Mouse (Mus musculus) urinary bladder, adult 2 months (tissue): Measurements from ENCODE around the gene Nwd1. TPM values are rescaled to one million over a fixed set of nuclear protein-coding genes. Genes with fewer than 3 reads are reported as not detected.
"Not testable (repeated sequence)": the region's sequence is repeated elsewhere in the genome, so short reads cannot be mapped to it uniquely, and the experiment has no call there.

ENCODE experiments used
- DNase-seq: peaks from one replicate; pipeline ENCODE4 v3.0.0; 2022; ENCODE audit warnings: low spot score
- polyA plus RNA-seq: library from polyadenylated mRNA; depleted of rRNA; stranded (reverse); fragments of >200 nt; gene quantifications from 2 replicates; pipeline ENCODE4 v1.2.3, GENCODE M21; 2012; rRNA removed

Gene Nwd1
- polyA plus RNA-seq: 0.15 and 0.41 TPM in 2 replicates

DNA sequence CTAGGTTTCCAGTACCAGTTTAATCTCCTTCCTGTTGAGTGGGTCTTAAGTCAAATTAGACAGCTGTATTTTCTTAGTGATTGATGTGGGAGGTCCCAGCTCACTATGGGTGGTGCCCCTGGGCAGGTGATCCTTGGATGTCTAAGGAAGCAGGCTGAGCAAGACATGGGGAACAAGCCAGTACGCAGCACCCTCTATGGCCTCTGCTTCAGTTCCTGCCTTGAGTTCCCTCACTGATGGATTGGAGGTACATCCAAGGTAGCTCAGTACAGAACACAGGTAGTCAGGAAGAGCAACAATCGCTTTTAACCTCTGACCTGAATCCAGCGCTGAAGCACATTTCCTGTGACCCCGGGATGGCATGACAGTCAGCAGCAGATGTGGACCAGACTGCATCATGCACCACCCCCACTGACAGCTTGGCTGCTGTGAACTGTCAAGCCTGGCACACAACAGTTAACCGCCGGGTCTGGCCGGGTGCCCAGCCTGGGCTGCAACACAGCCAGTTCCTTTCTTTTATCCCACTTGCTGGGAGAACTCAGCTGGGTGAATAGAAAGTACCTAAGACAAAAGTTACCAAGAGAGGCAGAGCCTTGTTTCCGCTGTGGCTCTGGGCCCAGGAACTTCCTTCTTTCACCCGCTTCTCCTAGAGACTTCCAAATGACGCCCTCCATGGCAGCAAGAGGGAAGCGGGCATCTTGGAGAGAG, at the start of gene Nwd1:
TSS of gene Nwd1 (plus strand) at position 652 of the 708 bp plus-strand sequence.
- DNase-seq: no peak

DNA sequence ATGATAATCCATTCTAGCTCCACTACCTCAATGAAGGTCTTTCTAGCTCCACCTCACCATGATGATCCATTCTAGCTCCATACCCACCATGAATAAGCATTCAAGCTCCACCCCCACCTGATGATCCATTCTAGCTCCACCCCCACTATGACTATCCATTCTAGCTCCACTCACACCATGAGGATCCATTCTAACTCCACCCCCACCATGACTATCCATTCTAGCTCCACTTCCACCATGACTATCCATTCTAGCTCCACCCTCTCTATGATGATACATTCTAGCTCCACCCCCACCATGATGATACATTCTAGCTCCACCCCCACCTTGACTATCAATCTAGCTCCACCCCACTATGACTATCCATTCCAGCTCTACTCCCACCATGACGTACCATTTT, 3.6 kb upstream of the Nwd1 start:
- DNase-seq: no peak

DNA sequence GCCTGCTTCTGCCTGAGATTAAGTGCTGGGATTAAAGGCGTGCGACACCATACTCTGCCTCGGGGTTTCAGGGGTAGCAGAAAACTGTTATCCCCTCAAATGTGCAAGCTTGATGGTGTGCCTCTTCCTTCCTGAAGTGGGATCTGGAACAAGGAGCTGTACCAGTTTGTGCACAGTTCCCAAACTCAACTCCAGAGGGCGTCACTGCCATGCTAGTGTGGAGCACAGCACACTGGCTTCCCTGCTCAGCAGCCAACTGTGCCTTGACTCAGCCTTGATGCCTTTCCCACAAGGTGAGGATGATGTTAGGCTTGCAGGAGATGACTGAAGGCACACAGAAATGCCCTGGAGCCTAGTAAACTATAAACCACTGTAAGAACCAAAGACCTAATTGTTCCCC, 1.9 kb upstream of the Nwd1 start:
- no peak for DNase-seq

DNA sequence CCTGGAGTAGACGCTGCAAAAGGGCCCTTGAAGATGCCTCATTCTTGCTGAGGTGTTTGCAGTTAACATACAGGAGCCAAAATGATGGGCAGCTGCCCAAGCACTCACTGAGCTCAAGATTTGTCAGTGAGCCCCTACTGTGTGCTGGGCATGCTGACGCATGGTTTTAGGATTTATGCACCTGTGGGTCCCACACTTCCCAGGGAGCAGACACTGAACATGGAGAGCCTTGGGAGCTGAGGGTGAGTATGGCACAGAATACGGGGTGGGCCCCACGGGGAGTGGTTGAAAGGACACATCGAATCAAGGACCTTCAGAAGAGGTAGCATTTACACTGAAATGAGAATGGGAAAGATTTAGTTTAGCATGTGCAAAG, 245 bp downstream of the Nwd1 start:
- no peak for DNase-seq

DNA sequence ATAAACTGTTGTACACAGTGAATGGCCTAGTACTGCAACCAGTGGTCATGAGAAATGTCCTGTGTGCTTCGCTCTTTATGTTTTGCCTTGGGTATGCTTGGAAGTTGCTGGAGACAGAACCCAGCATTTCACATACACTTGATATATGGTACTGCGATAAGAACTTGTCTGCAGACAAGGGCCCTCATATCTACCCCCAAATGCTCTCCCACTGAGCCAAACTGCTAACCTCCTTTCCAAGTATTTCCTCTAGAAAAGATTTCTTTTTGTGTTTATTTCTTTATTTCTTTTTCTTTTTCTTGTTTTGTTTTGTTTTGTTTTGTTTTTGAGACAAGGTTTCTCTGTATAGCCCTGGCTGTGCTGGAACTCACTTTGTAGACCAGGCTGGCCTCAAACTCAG, 4.2 kb downstream of the Nwd1 start:
- DNase-seq: no peak

DNA sequence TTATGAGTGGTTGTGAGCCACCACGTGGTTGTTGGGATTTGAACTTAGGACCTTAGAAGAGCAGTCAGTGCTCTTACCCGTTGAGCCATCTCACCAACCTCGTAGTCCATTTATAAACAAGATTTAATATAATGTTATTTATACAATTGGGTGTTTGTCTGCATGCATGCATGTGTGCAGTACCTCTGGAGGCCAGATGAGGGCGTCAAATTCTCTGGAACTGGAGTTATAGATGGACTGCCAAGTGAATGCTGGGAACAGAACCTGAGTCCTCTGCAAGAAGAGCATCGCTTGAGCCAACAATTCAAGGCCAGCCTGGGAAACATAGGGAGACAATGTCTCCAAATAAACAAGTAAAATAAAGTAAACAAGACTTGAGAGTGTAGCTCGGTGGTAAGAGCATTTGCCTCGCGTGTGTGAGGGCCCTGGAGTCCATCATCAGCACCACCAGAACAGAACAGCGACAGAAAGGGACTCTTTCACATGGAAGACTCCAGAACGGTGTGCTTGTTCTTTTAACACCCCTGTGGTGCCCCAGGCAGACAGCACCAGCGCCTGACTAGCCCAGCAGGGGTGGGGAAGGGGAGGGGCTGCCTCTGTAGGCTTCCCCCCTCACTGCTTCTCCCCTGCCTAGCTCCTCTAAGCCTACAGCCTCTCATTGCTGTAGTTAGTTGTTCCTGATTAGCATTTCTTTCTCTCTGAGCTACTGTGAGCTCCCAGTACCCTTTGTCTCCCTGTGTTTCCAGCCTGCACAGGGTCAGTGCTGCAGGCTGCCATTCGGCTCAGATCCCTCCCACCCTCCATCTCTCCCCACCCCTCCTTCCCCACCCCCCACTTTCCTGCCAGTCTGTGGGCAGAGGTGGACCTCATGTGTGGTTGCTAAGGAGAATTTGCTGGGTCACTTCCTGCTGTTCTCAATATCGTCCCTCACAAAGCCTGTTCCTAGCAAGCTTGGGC, 8.3 kb downstream of the Nwd1 start:
- DNase-seq: no peak

DNA sequence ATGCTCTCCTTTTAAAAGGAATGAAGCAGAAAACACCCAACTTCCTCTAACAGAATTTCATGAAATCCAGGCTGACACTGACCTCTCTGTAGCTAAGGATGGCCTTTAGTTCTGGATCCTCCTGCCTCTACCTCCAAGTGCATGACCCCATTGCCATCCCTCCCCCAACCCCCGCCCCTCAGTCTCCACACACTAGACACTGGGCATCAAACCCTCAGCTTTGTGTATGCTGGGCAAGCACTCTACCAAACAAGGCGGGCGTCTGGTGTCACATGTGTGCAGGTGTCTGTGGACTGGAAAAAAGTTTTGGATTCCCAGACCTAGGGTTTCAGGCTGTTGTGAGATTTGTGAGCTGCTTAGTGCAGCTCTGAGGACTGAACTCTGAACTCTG, 9.0 kb downstream of the Nwd1 start:
- DNase-seq: no peak

DNA sequence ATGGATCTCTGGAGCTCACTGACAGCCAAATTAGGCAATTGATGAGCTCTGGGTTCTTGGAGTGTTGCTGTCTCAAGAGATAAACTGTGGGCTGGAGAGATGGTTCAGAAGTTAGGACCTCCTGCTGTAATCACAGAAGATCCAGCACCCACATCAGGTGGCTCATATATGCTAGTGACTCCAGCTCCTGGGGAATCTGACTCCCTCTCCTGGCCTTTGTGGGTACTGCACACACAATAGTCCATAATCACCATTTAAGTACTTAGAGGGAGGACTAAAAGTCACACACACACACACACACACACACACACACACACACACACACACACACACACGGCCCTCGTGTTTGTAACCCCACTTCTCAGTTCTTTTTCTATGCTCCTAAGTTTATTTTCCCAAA, 13.5 kb downstream of the Nwd1 start:
- DNase-seq: no peak

DNA sequence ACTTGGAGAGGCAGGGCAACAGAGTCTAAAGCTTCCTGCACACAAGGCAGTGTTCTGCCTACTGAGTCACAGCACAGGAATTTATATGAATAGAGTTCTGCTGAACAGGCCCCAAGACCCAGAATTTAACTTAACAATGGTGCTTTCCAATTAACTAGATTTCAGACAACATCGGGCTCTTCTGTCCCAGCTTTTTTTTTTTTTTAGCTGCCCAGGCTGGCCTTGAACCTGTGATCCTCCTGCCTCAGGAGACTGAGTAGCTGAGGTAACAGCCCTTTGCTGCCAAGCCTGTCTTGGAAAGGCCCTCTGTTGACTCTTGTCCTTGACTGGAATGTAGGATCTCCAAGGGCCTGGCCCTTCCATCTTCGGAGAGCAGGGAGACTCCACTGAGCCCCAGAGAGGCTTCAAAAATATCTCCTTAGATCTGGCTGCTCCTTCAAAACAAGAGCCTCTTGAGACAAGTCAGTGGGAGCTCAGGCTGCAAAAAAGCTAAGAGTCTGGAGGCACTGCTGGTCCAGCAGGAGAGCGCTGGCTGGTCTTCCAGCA, 17.7 kb downstream of the Nwd1 start:
- no peak for DNase-seq

DNA sequence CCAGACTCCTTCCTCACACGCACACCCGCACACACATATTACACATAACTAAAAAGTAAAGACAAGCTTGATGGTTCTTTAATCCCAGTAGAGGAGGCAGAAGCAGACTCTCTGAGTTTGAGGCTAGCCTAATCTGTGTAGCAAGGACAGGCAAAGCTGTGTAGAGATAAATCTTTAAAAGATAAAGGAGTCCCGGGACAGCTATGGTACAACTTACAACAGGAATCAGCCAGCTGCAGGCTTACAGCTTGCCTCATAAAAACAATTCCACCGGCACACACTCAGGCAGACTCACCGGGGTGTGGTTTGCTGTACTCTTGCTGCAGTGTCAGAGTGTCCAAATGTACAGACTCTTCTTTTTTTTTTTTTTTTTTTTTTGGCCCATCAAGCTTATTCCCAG, 18.2 kb downstream of the Nwd1 start:
- DNase-seq: no peak

DNA sequence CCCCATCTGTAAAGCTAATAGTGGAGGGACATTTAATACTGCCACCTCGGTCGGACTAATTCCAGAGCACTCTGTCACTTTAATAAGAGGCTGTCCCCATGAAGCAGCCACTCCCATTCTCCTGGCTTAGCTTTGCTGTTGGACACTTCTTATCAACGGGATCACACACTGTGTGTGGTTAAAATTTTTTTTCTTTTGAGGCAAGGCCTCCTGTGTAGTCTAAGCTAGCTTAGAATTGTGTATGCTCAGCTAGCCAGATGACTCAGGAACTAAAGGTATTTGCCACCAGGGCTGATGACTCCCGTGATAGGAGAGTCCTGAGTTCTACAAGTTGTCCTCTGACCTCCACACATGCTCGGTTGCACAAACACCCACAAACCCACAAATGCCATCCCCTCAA, 18.9 kb downstream of the Nwd1 start:
- DNase-seq: no peak

DNA sequence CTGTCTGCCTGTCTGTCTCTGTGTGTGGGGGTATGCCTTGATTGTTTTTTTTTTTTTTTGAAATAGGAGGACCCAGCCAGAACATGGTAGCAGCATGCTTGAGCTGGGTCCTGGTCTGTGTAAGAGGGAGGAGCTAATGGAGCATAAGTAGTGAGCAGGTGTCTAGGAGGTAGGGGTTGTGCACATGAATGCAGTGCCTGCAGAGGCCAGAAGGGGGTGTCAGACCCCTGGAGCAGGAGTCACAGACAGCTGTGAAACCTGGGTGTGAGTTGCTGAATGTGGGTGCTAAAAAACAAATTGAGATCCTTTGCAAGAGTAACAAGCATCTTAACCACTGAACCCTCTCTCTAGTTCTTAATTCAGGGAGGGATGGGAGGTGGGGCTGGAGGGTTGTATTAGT, 22.4 kb downstream of the Nwd1 start:
- no peak for DNase-seq

DNA sequence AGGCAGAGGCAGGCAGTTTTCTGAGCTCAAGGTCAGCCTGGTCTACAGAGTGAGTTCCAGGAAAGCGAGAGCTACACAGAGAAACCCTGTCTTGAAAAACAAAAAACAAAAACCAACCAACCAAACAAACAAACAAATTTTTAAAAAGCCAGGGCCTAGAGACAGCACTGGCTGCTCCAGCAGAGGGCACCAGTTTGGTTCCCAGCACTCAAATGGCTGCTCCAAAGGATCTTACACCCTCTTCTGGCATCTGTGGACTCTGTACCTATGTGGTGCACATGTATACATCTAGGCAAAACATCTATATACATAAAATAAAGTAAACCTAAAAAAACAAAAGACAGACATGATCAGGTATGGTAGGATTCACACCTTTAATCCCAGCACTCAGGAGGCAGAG, 26.3 kb downstream of the Nwd1 start:
- no peak for DNase-seq

DNA sequence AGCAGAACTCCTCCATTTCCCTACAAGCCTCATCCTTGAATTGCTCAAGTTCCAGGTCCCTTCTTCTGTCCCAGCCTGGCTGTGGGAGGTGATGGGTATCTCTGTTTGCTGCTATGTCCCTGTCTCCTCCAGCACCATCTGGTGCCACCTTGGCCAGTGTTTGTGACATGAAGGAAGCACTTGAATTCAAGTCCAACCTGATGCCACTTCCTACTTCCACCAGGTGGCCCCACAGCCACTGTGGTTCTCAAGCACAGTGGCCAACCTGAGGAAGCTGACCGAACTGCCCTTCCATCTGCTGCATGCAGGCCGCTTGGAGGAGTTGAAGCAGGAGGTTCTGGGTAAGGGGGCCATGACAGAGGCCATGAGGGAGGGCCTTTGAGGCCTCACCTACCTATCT, 27.7 kb downstream of the Nwd1 start:
- DNase-seq: no peak

DNA sequence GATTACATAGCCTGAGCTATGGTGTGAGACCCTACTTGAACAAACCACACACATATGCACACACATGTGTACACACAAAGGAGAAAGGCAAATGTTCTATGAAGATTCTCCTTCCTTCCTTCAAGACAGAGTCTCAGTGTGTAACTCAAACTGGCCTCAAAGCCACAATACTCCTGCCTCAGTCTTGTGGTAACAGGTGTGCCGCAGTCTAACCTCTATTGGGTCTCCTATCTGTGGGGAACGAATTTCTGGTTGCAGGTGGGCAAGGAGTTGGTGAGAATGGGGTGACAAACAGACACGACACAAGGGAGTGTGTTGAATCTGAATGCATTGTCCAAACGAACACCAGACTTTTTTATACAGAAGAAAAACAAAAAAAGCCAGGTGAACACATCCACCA, 29.9 kb downstream of the Nwd1 start:
- no peak for DNase-seq

DNA sequence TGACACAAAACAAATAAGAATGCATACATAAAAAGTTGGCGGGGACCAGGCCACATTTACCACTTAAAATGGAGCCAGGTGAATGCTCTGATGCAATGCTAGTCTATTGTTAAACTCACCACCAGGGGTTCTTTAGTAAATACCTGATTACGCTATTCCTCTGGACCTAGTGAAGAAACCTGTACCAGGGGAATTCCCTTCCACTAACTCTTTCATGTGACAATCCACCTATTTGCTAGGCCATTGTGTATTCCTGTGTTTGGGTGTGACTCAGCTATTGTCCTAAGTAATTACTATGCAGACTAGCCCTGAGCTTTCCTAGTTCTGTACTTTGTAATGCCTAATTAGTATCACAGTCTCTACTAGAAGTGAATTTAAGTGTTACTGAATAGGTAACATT, 30.3 kb downstream of the Nwd1 start:
- not testable (repeated sequence) for DNase-seq

DNA sequence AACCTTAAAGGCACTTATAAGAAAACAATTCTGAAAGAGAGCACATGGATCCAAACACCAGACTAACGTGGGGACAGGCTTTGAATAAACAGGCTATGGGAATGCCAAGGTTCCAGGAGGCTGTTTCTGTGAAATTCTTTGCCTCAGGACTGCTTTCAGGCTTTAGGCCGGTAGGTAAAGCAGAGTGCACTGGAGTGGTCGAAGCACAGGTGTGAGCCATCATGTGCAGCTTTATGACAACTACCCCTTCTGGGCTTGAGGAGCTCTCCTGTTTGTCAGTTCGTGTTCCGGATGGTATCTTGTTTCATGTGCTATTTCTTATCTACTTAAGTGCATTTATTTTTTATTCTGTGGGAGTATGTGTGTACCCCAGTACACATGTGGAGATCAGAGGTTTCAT, 30.8 kb downstream of the Nwd1 start:
- DNase-seq: no peak

DNA sequence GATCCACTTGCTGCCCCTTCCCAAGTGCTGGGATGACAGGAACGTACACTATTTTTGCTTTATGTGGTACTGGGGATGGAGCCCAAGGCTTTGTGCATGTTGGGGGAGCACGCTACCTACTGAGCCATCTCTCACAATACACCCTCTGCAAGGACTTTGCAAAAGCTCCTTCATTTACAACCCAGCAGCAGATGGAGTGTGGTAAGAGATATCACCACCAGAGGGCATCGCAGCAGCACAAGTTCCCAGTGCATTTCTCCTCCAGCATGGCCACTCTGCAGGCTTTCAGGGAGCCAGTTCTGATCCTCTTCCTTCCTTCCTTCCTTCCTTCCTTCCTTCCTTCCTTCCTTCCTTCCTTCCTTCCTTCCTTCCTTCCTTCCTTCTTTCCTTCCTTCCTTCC, 33.6 kb downstream of the Nwd1 start:
- DNase-seq: no peak

DNA sequence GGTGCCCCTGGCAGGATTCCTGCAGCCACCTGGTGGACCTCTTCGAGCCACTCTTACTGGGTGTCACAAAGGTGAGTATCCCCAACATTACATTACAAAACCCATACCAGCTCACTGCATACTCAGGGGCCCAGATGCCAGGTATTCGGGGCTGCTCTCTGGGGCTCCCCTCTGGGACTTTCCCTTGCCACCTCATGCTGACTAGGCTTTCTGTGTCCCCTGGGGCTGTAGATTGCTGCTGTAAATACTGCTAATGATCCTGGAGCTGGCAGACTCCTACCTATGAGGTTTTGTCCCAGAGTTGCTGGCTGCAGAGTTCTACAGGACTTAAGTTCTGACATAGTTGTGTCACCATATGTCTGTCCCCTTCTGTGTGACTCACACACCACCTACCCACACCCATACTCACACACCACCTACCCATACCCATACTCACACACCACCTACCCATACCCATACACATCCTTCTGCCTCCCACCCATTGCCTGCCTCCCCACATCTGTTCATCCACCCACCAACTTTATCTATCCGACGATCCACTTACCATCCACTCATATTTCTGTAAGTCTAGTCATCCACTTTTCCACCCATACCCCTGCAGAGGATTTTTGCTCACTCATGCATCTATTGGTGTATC, 35.7 kb downstream of the Nwd1 start:
- no peak for DNase-seq

DNA sequence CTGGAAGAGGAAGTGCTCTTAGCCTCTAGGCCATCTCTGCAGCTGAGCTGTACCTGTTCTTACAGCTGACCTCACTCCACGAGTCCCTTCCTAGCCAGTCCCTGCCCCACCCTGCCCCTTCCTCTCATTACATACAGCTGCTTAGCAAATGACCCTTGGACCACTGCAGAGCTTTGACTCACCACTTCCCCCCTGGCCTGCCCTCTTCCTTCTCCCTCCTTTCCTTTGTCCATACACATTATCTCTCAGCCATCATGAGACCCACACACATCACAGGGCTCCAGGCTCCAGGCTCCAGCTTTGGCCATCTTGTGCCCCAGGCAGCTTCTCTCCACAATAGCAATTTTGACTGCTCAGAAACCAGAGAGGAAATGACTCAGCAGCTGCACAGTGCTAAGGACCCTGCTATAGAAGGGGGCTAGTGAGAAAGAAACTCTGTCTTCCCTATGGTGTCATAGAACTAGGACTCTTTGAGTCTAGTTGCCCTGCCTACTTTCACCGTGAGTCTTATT, 36.6 kb downstream of the Nwd1 start:
- DNase-seq: no peak

DNA sequence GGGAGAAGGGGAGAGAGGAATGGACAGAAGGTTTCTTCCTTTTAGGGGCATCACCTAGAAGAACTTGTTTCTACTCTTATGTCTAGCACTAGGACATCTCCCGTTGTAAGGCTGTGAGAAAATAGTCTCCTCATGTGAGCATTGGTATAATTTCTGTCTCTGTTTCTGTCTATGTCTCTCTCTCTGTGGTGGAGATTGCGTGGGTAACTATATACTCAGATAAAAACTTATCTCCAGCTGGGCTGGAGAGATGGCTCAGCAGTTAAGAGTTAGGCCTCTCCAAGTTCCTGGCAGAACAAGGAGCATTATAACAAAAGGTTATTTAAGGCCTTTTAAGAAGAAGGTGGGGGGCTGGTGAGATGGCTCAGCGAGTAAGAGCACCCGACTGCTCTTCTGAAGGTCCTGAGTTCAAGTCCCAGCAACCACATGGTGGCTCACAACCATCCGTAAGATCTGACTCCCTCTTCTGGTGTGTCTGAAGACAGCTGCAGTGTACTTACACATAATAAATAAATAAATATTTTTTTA, 37.1 kb downstream of the Nwd1 start:
- DNase-seq: not testable (repeated sequence)

DNA sequence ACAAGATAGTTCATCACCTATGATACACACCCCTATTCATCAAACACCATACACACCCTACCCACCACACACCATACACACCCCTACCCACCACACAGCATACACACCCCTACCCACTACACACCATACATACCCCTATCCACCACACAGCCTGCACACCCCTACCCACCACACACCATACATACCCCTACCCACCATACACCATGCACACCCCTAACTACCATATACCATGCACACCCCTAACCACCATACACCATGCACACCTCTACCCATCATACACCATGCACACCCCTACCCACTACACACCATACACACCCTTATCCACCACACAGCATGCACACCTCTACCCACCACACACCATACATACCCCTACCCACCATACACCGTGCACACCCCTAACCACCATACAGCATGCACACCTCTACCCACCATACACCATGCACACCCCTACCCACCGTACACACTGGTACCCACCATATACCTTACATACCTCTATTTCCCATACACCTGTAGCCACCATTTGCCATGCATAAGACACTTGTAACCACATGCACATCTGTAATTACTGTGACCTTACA, 51.9 kb downstream of the Nwd1 start:
- no peak for DNase-seq
